Mouse (Mus musculus): Measurements from ENCODE around the gene Zfp654. TPM values are rescaled to one million over a fixed set of nuclear protein-coding genes. Genes with fewer than 3 reads are reported as not detected.
A peak's percentile ranks its signal among the peaks of the same experiment; 100 is the strongest.

The Zfp654 gene
- polyA plus RNA-seq, 1 experiment from 2014 or later = 7.0 TPM

- Histone ChIP-seq H3K4me3 (replicated peaks; ENCODE audit: low read length) (no peak overlapping the region), H3K9me3 (ENCODE audit: control insufficient read depth, low read length) (peaks cover 3% of the 10 kb centered on the region; the same call in 1 of the 2 replicates), H3K4me2 (ENCODE audit: low read length) (no peak overlapping the region), H3K27me3 (replicated peaks; ENCODE audit: control insufficient read depth, insufficient read depth, low read length) (no peaks in the 10 kb centered on the region), H3K9ac (replicated peaks; ENCODE audit: low read depth, low read length) (no peak overlapping the region), H3K4me1 (replicated peaks; ENCODE audit: control insufficient read depth, insufficient read depth, low read length) (no peaks in the 10 kb centered on the region), H3K27ac (ENCODE audit: low read length) (no peak overlapping the region), H3K36me3 (ENCODE audit: control insufficient read depth, insufficient read depth) (peaks cover 13% of the 10 kb centered on the region)
- no peak for ATAC-seq
- 92% methylated on average over 6 of the region's 6 CpGs for WGBS
Observed at GRCm38 (mm10) chr16:64758561-64759244, 92.7 kb downstream of the Zfp654 start.

GRCm38 (mm10) chr16:64757666-64758400, 93.6 kb downstream of the Zfp654 start:
- H3K36me3 ChIP-seq (ENCODE audit: control insufficient read depth, insufficient read depth) = peaks cover 4% of the 10 kb centered on the region
- H3K27me3 ChIP-seq (replicated peaks; ENCODE audit: control insufficient read depth, insufficient read depth, low read length) = no peaks in the 10 kb centered on the region
- WGBS = 90% methylated on average over 7 of the region's 7 CpGs
- H3K9me3 ChIP-seq (ENCODE audit: control insufficient read depth, low read length) = peaks cover under 1% of the 10 kb centered on the region; the same call in 1 of the 2 replicates
- no peak overlapping the region for H3K9ac ChIP-seq (replicated peaks; ENCODE audit: low read depth, low read length)
- no peak for ATAC-seq
- H3K4me2 ChIP-seq (ENCODE audit: low read length) = no peak overlapping the region
- no peak overlapping the region for H3K4me3 ChIP-seq (replicated peaks; ENCODE audit: low read length)
- H3K4me1 ChIP-seq (replicated peaks; ENCODE audit: control insufficient read depth, insufficient read depth, low read length) = no peaks in the 10 kb centered on the region
- H3K27ac ChIP-seq (ENCODE audit: low read length) = no peak overlapping the region

- no peak for ATAC-seq
Observed at GRCm38 (mm10) chr16:64756321-64756720, 95.1 kb downstream of the Zfp654 start.

GRCm38 (mm10) chr16:64754743-64755139, 96.7 kb downstream of the Zfp654 start:
- no peaks in the 10 kb centered on the region for H3K36me3 ChIP-seq (ENCODE audit: control insufficient read depth, insufficient read depth)

More at GRCm38 (mm10) chr16:64756321-64756720, 95.1 kb downstream of the Zfp654 start:
- Histone ChIP-seq H3K9me3 (ENCODE audit: control insufficient read depth, low read length) (no peaks in the 10 kb centered on the region), H3K9ac (replicated peaks; ENCODE audit: low read depth, low read length) (no peak overlapping the region), H3K4me2 (ENCODE audit: low read length) (no peak overlapping the region), H3K27me3 (replicated peaks; ENCODE audit: control insufficient read depth, insufficient read depth, low read length) (no peaks in the 10 kb centered on the region), H3K36me3 (ENCODE audit: control insufficient read depth, insufficient read depth) (no peaks in the 10 kb centered on the region), H3K4me1 (replicated peaks; ENCODE audit: control insufficient read depth, insufficient read depth, low read length) (no peaks in the 10 kb centered on the region), H3K4me3 (replicated peaks; ENCODE audit: low read length) (no peak overlapping the region), H3K27ac (ENCODE audit: low read length) (no peak overlapping the region)
- 91% methylated on average over 6 of the region's 6 CpGs for WGBS

GRCm38 (mm10) chr16:64753990-64754742, 97.3 kb downstream of the Zfp654 start:
- ATAC-seq = no peak
- no peak overlapping the region for H3K4me2 ChIP-seq (ENCODE audit: low read length)
- no peaks in the 10 kb centered on the region for H3K9me3 ChIP-seq (ENCODE audit: control insufficient read depth, low read length)
- no peak overlapping the region for H3K4me3 ChIP-seq (replicated peaks; ENCODE audit: low read length)
- H3K36me3 ChIP-seq (ENCODE audit: control insufficient read depth, insufficient read depth) = no peaks in the 10 kb centered on the region
- H3K27me3 ChIP-seq (replicated peaks; ENCODE audit: control insufficient read depth, insufficient read depth, low read length) = no peaks in the 10 kb centered on the region
- 63% methylated on average over 3 of the region's 3 CpGs for WGBS
- H3K4me1 ChIP-seq (replicated peaks; ENCODE audit: control insufficient read depth, insufficient read depth, low read length) = no peaks in the 10 kb centered on the region
- H3K27ac ChIP-seq (ENCODE audit: low read length) = no peak overlapping the region
- no peak overlapping the region for H3K9ac ChIP-seq (replicated peaks; ENCODE audit: low read depth, low read length)

More at GRCm38 (mm10) chr16:64754743-64755139, 96.7 kb downstream of the Zfp654 start:
- Histone ChIP-seq H3K4me3 (replicated peaks; ENCODE audit: low read length) (no peak overlapping the region), H3K27ac (ENCODE audit: low read length) (no peak overlapping the region), H3K4me1 (replicated peaks; ENCODE audit: control insufficient read depth, insufficient read depth, low read length) (no peaks in the 10 kb centered on the region), H3K9ac (replicated peaks; ENCODE audit: low read depth, low read length) (no peak overlapping the region), H3K9me3 (ENCODE audit: control insufficient read depth, low read length) (no peaks in the 10 kb centered on the region), H3K4me2 (ENCODE audit: low read length) (no peak overlapping the region), H3K27me3 (replicated peaks; ENCODE audit: control insufficient read depth, insufficient read depth, low read length) (no peaks in the 10 kb centered on the region)
- ATAC-seq = peak; percentile 70
- whole genome bisulfite sequencing = 50% methylated on average over 3 of the region's 3 CpGs

GRCm38 (mm10) chr16:64748237-64748636, 103.2 kb downstream of the Zfp654 start:
- Histone ChIP-seq H3K9ac (replicated peaks; ENCODE audit: low read depth, low read length) (no peak overlapping the region), H3K4me3 (replicated peaks; ENCODE audit: low read length) (no peak overlapping the region), H3K27me3 (replicated peaks; ENCODE audit: control insufficient read depth, insufficient read depth, low read length) (no peaks in the 10 kb centered on the region), H3K9me3 (ENCODE audit: control insufficient read depth, low read length) (no peaks in the 10 kb centered on the region), H3K36me3 (ENCODE audit: control insufficient read depth, insufficient read depth) (no peaks in the 10 kb centered on the region), H3K27ac (ENCODE audit: low read length) (no peak overlapping the region), H3K4me2 (ENCODE audit: low read length) (no peak overlapping the region), H3K4me1 (replicated peaks; ENCODE audit: control insufficient read depth, insufficient read depth, low read length) (no peaks in the 10 kb centered on the region)
- 8% methylated on average over 10 of the region's 10 CpGs for WGBS
- ATAC-seq = peak; percentile 58

GRCm38 (mm10) chr16:64745089-64745488, 106.4 kb downstream of the Zfp654 start:
- H3K27ac ChIP-seq (ENCODE audit: low read length) = no peak overlapping the region
- H3K9ac ChIP-seq (replicated peaks; ENCODE audit: low read depth, low read length) = no peak overlapping the region
- H3K4me3 ChIP-seq (replicated peaks; ENCODE audit: low read length) = no peak overlapping the region
- H3K4me1 ChIP-seq (replicated peaks; ENCODE audit: control insufficient read depth, insufficient read depth, low read length) = no peaks in the 10 kb centered on the region
- 87% methylated on average over 4 of the region's 4 CpGs for WGBS
- H3K27me3 ChIP-seq (replicated peaks; ENCODE audit: control insufficient read depth, insufficient read depth, low read length) = no peaks in the 10 kb centered on the region
- no peaks in the 10 kb centered on the region for H3K9me3 ChIP-seq (ENCODE audit: control insufficient read depth, low read length)
- H3K36me3 ChIP-seq (ENCODE audit: control insufficient read depth, insufficient read depth) = no peaks in the 10 kb centered on the region
- H3K4me2 ChIP-seq (ENCODE audit: low read length) = no peak overlapping the region
- no peak for ATAC-seq

- no peak overlapping the region for H3K4me2 ChIP-seq (ENCODE audit: low read length)
- 92% methylated on average over 5 of the region's 5 CpGs for WGBS
- no peak overlapping the region for H3K4me3 ChIP-seq (replicated peaks; ENCODE audit: low read length)
- no peak overlapping the region for H3K9ac ChIP-seq (replicated peaks; ENCODE audit: low read depth, low read length)
- H3K27ac ChIP-seq (ENCODE audit: low read length) = no peak overlapping the region
- H3K9me3 ChIP-seq (ENCODE audit: control insufficient read depth, low read length) = no peaks in the 10 kb centered on the region
- H3K27me3 ChIP-seq (replicated peaks; ENCODE audit: control insufficient read depth, insufficient read depth, low read length) = no peaks in the 10 kb centered on the region
- no peaks in the 10 kb centered on the region for H3K36me3 ChIP-seq (ENCODE audit: control insufficient read depth, insufficient read depth)
- H3K4me1 ChIP-seq (replicated peaks; ENCODE audit: control insufficient read depth, insufficient read depth, low read length) = no peaks in the 10 kb centered on the region
- no peak for ATAC-seq
Observed at GRCm38 (mm10) chr16:64737289-64737688, 114.2 kb downstream of the Zfp654 start.
